Mouse (Mus musculus): ENCODE measurements around the gene Lcn10. TPM values are rescaled to one million over a fixed set of nuclear protein-coding genes. Genes with fewer than 3 reads are reported as not detected.

Lcn10 gene
- not detected in 2 replicates for polyA plus RNA-seq (2015; fragmentation: Nextera tagmentation; extraction: Ambion mirVana)

DNA sequence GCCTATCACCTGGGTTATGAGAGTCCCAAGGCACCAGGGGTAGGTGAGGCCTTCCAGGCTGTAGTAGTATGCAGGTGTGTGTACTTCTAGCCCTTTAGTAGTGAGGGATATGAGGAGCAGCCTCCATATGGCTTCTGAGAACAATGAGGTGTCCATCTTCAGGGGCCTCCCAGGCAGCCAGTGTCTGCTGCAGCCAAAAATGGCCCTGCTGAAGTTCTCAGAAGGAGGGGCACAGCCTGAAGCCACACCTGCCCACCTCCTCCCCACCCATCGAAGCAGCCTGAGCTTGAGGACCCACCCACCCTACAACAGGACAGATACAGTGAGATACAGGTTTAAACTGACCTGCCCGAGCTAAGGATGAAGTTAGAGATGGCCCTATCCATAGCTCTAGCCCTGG lies at the start of gene Lcn10:
Gene Lcn10, plus strand, starts transcription at position 301 of the 400 bp plus-strand sequence.
- Histone ChIP-seq H3K27ac (replicated peaks) (no peak within 1 kb of the TSS), H3K4me1 (no peaks in the 10 kb centered on the region), H3K4me2 (no peak within 1 kb of the TSS), H3K4me3 (no peak within 1 kb of the TSS), H3K9ac (no peak within 1 kb of the TSS), H3K27me3 (replicated peaks) (peaks cover 10% of the 10 kb centered on the region; the same call in 1 of the 2 replicates), H3K36me3 (no peaks in the 10 kb centered on the region), H3K9me3 (no peaks in the 10 kb centered on the region)
- WGBS = 50% methylated on average over 2 of the region's 2 CpGs
- ATAC-seq (ENCODE audit: extremely low read depth, insufficient number of reproducible peaks, low FRiP score, low TSS enrichment) = no peak

DNA sequence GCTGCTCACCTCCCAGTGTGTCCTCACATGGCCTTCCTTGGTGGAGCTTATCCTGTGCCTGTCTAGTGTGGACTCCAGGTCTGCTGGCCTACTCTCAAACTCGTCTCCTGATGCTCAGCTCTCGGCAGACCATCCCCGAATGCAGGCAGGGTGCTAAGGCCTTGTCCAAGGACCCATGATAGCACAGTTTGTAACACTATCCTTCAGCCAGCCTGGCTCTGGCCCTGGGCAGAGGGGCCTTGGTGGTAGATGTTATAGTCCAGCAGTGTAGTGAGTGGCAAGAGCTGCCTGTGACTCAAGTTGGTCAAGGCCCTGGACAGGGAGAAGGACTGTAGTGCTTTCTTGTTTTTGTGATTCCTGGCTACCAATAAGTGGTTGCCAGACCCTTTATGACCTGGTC lies 48.9 kb upstream of the Lcn10 start:
- Histone ChIP-seq H3K4me1 (no peaks in the 10 kb centered on the region), H3K9me3 (no peaks in the 10 kb centered on the region), H3K36me3 (no peaks in the 10 kb centered on the region), H3K27ac (replicated peaks) (no peak overlapping the region), H3K9ac (no peak overlapping the region), H3K27me3 (replicated peaks) (peaks cover 3% of the 10 kb centered on the region; the same call in 1 of the 2 replicates), H3K4me3 (no peak overlapping the region), H3K4me2 (no peak overlapping the region)
- no peak for ATAC-seq (ENCODE audit: extremely low read depth, insufficient number of reproducible peaks, low FRiP score, low TSS enrichment)
- 69% methylated on average over 3 of the region's 3 CpGs for WGBS

- Histone ChIP-seq H3K9ac (no peak overlapping the region), H3K36me3 (no peaks in the 10 kb centered on the region), H3K27me3 (replicated peaks) (peaks cover 3% of the 10 kb centered on the region; the same call in 1 of the 2 replicates), H3K4me2 (no peak overlapping the region), H3K27ac (replicated peaks) (no peak overlapping the region), H3K9me3 (no peaks in the 10 kb centered on the region), H3K4me1 (no peaks in the 10 kb centered on the region), H3K4me3 (no peak overlapping the region)
- ATAC-seq (ENCODE audit: extremely low read depth, insufficient number of reproducible peaks, low FRiP score, low TSS enrichment) = no peak
- 34% methylated on average over 1 of the region's 1 CpGs for WGBS
These were observed 48.5 kb upstream of the Lcn10 start for GRCm38 (mm10) chr2:25634046-25634445.

- Histone ChIP-seq H3K4me1 (no peaks in the 10 kb centered on the region), H3K9me3 (no peaks in the 10 kb centered on the region), H3K4me2 (no peak overlapping the region), H3K36me3 (no peaks in the 10 kb centered on the region), H3K9ac (no peak overlapping the region), H3K4me3 (no peak overlapping the region), H3K27ac (replicated peaks) (no peak overlapping the region), H3K27me3 (replicated peaks) (no peaks in the 10 kb centered on the region)
- 13% methylated on average over 6 of the region's 6 CpGs for WGBS
- ATAC-seq (ENCODE audit: extremely low read depth, insufficient number of reproducible peaks, low FRiP score, low TSS enrichment) = no peak
These were observed 42.6 kb upstream of the Lcn10 start for GRCm38 (mm10) chr2:25639890-25640289.

DNA sequence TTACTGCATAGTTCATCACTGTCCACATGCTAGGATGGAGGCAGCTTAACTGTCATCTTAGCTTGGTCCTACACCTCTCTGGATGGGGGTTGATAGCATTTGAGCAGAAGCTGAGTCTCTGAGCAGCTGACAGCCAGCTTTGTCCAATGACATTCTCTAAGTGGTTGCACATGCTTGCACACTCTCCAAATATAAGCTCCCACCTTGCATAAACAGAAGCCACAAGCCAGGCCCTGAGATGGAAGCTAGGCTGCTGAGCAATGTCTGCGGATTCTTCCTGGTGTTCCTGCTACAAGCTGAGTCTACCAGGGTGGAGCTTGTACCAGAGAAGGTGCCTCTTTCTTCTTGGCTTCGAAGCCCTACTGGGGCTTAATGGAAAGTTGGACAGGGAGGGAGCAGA lies 29.6 kb upstream of the Lcn10 start, which contains the start of gene Lcn8:
Gene Lcn8, plus strand, starts transcription at position 219 of the 400 bp plus-strand sequence.
- H3K36me3 ChIP-seq = no peaks in the 10 kb centered on the region
- peaks cover 28% of the 10 kb centered on the region for H3K27me3 ChIP-seq (replicated peaks)
- H3K9ac ChIP-seq = no peak within 1 kb of the TSS
- H3K4me1 ChIP-seq = no peaks in the 10 kb centered on the region
- H3K4me3 ChIP-seq = no peak within 1 kb of the TSS
- 64% methylated on average over 2 of the region's 2 CpGs for WGBS
- no peak within 1 kb of the TSS for H3K27ac ChIP-seq (replicated peaks)
- no peak for ATAC-seq (ENCODE audit: extremely low read depth, insufficient number of reproducible peaks, low FRiP score, low TSS enrichment)
- no peaks in the 10 kb centered on the region for H3K9me3 ChIP-seq
- no peak within 1 kb of the TSS for H3K4me2 ChIP-seq

DNA sequence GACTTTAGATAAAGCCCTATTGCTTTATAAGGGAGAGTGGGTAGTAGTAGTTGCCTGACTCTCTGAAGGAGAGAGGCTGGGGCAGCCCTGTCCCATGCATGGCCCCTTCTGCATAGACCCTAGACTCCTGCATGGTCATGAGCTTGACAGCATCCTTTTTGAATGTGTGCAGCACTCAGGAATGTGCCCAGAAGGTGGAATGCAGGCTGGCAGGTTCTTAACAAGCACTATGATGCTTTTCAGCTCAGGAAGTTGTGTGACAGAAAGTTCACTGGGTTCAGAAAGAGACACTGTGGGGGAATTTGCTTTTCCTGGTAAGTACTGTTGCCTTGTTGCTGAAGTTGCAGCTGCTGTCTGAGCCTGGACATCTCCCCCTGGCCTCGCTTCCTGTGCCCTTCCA lies 28.0 kb upstream of the Lcn10 start:
- H3K9me3 ChIP-seq = no peaks in the 10 kb centered on the region
- ATAC-seq (ENCODE audit: extremely low read depth, insufficient number of reproducible peaks, low FRiP score, low TSS enrichment) = no peak
- H3K4me1 ChIP-seq = no peaks in the 10 kb centered on the region
- 38% methylated on average over 1 of the region's 1 CpGs for WGBS
- no peak overlapping the region for H3K9ac ChIP-seq
- H3K36me3 ChIP-seq = no peaks in the 10 kb centered on the region
- no peak overlapping the region for H3K4me3 ChIP-seq
- H3K27me3 ChIP-seq (replicated peaks) = peaks cover 28% of the 10 kb centered on the region
- no peak overlapping the region for H3K4me2 ChIP-seq
- H3K27ac ChIP-seq (replicated peaks) = no peak overlapping the region

DNA sequence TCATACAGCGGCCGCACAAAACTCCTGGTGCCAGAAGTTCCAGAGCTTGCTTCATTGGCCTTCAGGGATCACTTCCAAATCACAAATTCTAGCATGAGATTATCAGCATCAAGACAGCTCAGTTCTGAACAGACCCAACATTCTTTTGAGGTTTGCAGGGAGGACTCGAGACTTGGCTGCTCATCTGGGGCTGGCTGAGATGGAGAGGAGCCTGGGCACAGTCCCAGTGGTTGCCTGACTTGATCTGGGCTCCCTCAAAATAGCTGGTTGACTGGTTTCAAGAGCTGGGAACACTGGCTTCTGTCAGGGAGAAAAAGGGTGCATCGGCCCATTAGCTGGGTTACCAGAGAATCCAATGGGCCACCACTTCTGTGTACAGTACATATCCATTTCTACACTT lies 25.8 kb upstream of the Lcn10 start:
- no peak overlapping the region for H3K27ac ChIP-seq (replicated peaks)
- H3K4me1 ChIP-seq = no peaks in the 10 kb centered on the region
- no peak overlapping the region for H3K9ac ChIP-seq
- no peaks in the 10 kb centered on the region for H3K36me3 ChIP-seq
- no peaks in the 10 kb centered on the region for H3K9me3 ChIP-seq
- no peak for ATAC-seq (ENCODE audit: extremely low read depth, insufficient number of reproducible peaks, low FRiP score, low TSS enrichment)
- no peak overlapping the region for H3K4me2 ChIP-seq
- no peak overlapping the region for H3K4me3 ChIP-seq
- H3K27me3 ChIP-seq (replicated peaks) = peaks cover 23% of the 10 kb centered on the region
- 73% methylated on average over 4 of the region's 4 CpGs for WGBS

GRCm38 (mm10) chr2:25657246-25657645 lies 25.3 kb upstream of the Lcn10 start:
- ATAC-seq (ENCODE audit: extremely low read depth, insufficient number of reproducible peaks, low FRiP score, low TSS enrichment) = no peak
- H3K4me3 ChIP-seq = no peak overlapping the region
- no peak overlapping the region for H3K9ac ChIP-seq
- H3K36me3 ChIP-seq = no peaks in the 10 kb centered on the region
- H3K27ac ChIP-seq (replicated peaks) = no peak overlapping the region
- no peak overlapping the region for H3K4me2 ChIP-seq
- 67% methylated on average over 4 of the region's 4 CpGs for WGBS
- peaks cover 23% of the 10 kb centered on the region for H3K27me3 ChIP-seq (replicated peaks)
- no peaks in the 10 kb centered on the region for H3K9me3 ChIP-seq
- no peaks in the 10 kb centered on the region for H3K4me1 ChIP-seq

GRCm38 (mm10) chr2:25657652-25658051 lies 24.9 kb upstream of the Lcn10 start, which contains the start of gene Lcn5:
TSS of gene Lcn5 (plus strand) at chr2:25657952.
- Histone ChIP-seq H3K36me3 (no peaks in the 10 kb centered on the region), H3K9ac (no peak within 1 kb of the TSS), H3K27me3 (replicated peaks) (peaks cover 23% of the 10 kb centered on the region), H3K27ac (replicated peaks) (no peak within 1 kb of the TSS), H3K9me3 (no peaks in the 10 kb centered on the region), H3K4me3 (no peak within 1 kb of the TSS), H3K4me2 (no peak within 1 kb of the TSS), H3K4me1 (no peaks in the 10 kb centered on the region)
- no peak for ATAC-seq (ENCODE audit: extremely low read depth, insufficient number of reproducible peaks, low FRiP score, low TSS enrichment)

GRCm38 (mm10) chr2:25660279-25660678 lies 22.2 kb upstream of the Lcn10 start:
- WGBS = 80% methylated on average over 8 of the region's 8 CpGs
- Histone ChIP-seq H3K4me1 (no peaks in the 10 kb centered on the region), H3K9ac (no peak overlapping the region), H3K4me2 (no peak overlapping the region), H3K9me3 (no peaks in the 10 kb centered on the region), H3K27ac (replicated peaks) (no peak overlapping the region), H3K36me3 (no peaks in the 10 kb centered on the region), H3K4me3 (no peak overlapping the region), H3K27me3 (replicated peaks) (peaks cover 7% of the 10 kb centered on the region; the same call in 1 of the 2 replicates)
- no peak for ATAC-seq (ENCODE audit: extremely low read depth, insufficient number of reproducible peaks, low FRiP score, low TSS enrichment)

- no peak overlapping the region for H3K4me3 ChIP-seq
- no peak overlapping the region for H3K27ac ChIP-seq (replicated peaks)
- WGBS = 72% methylated on average over 6 of the region's 6 CpGs
- H3K4me1 ChIP-seq = no peaks in the 10 kb centered on the region
- no peak overlapping the region for H3K4me2 ChIP-seq
- no peaks in the 10 kb centered on the region for H3K9me3 ChIP-seq
- H3K27me3 ChIP-seq (replicated peaks) = no peaks in the 10 kb centered on the region
- no peak overlapping the region for H3K9ac ChIP-seq
- no peaks in the 10 kb centered on the region for H3K36me3 ChIP-seq
- ATAC-seq (ENCODE audit: extremely low read depth, insufficient number of reproducible peaks, low FRiP score, low TSS enrichment) = no peak
These were observed 21.1 kb upstream of the Lcn10 start for GRCm38 (mm10) chr2:25661245-25661970.

DNA sequence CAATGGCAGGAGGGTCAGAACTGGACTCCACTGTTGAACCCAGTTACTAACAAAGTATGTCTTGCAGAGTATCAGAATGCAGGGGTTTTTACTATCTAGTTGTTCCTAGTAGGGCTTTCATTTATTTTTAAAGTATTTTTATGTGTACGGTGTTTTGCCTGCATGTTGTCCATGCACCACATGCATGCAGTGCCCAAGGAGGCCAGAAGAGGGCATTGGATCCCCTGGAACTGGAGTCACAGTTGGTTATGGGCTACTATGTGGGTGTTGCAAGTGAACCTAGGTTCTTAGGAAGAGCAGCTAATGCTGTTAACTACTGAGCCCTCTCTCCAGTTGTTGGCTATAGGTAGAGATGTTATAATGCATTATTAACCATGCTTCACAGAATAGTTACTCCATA lies 19.0 kb upstream of the Lcn10 start:
- 68% methylated on average over 1 of the region's 1 CpGs for WGBS
- no peaks in the 10 kb centered on the region for H3K4me1 ChIP-seq
- H3K9me3 ChIP-seq = no peaks in the 10 kb centered on the region
- H3K27me3 ChIP-seq (replicated peaks) = peaks cover 5% of the 10 kb centered on the region; the same call in 1 of the 2 replicates
- no peaks in the 10 kb centered on the region for H3K36me3 ChIP-seq
- no peak overlapping the region for H3K27ac ChIP-seq (replicated peaks)
- no peak overlapping the region for H3K4me3 ChIP-seq
- no peak overlapping the region for H3K4me2 ChIP-seq
- ATAC-seq (ENCODE audit: extremely low read depth, insufficient number of reproducible peaks, low FRiP score, low TSS enrichment) = no peak
- no peak overlapping the region for H3K9ac ChIP-seq

Data from heart, embryonic 13.5 days (tissue).